Mouse (Mus musculus) kidney, adult 2 months (tissue): Measurements from ENCODE around the gene Acad10.

Source experiments
- CTCF ChIP-seq: fragments of 200-500 bp; conservative IDR thresholded peaks from 2 replicates; pipeline ENCODE4 v1.5.1; 2011; ENCODE audit warnings: low read depth, mild to moderate bottlenecking, control low read depth, low read length, moderate library complexity, mixed read lengths; ENCODE audit not compliant: insufficient read depth, insufficient read length
- POLR2A ChIP-seq: fragments of 200-500 bp; IDR thresholded peaks from one replicate; pipeline ENCODE4 v1.6.1; 2011; ENCODE audit warnings: low read depth, low read length, control low read depth

DNA sequence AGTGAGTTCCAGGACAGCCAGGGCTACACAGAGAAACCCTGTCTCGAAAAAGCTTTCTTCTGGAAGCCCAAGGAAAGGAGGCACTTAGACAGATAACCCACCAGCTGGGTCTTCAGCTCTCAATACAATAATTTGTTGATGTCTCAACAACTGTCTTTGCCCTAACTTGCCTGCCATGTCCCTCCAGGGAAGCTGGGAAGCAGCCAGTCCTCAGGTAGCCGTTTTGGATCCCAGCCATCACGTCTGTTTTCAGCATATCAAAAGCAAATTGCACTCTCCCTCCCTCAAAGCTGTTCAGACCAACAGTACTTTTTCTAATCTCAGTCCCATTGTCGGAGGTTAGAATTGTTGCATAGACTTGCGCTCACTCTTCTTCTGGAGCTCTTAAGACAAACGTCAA is 3.8 kb upstream of the Acad10 start:
- TF ChIP-seq POLR2A (no peak), CTCF (no peak)
